Mouse (Mus musculus) CD4-positive naive resting alpha-beta T cell, adult 76 days (primary cell): ENCODE measurements around the gene D430042O09Rik. TPM values are rescaled to one million over a fixed set of nuclear protein-coding genes. Genes with fewer than 3 reads are reported as not detected.

Source experiments
- total RNA-seq: library from RNA; stranded (reverse); gene quantifications from one replicate; pipeline ENCODE4 v1.2.4, GENCODE M21; 2023

The D430042O09Rik gene
- 17.7 TPM for total RNA-seq

GRCm38 (mm10) chr7:125707593-125708022 lies at the start of gene D430042O09Rik, which contains the start of gene Gtf3c1:
Gene D430042O09Rik (plus strand): TSS chr7:125707888.
Gene Gtf3c1 (minus strand): TSS chr7:125707780.

Other genes with a start within 250 kb of the D430042O09Rik start
- 55.7 TPM for gene Nsmce1, start 216.3 kb upstream of the D430042O09Rik start, total RNA-seq
- 418 TPM for gene Il4ra, start 155.8 kb upstream of the D430042O09Rik start, total RNA-seq
- gene Il21r, start 104.5 kb upstream of the D430042O09Rik start, total RNA-seq, result 169 TPM
- gene Gtf3c1, start 108 bp upstream of the D430042O09Rik start, total RNA-seq, result 72.0 TPM